In the genomic region with DNA sequence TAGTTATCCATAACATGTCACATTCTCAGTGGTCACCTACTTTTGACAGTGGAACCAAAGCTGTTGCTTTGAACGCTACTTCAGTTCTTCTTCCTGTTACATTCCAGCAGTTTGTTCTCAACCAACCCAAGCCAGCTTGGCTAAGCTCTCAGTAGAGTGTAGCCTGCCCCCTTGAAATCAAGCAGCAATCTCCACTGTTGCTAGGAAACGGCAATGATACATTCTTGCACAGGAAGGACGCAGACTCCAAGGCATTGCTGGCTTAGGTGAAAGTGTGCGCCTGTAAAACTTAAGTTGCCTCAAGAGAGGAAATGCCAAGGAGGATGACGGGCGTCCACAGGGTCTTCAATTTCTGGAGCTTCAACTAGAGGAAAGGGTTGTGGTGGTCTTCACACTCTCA, we compare ENCODE assay signal across 25 mouse cellular contexts. TPM values are rescaled to one million over a fixed set of nuclear protein-coding genes. Genes with fewer than 3 reads are reported as not detected.
A peak's percentile ranks its signal among the peaks of the same experiment; 100 is the strongest.
DNase-seq lines count a peak whose midpoint lies in the region; ATAC-seq and TF ChIP-seq lines count a peak whose summit lies in the region.
"Had no signal": no experiment of that assay in that cellular context is flagged by ENCODE, and none has a peak within 500 bp of the region (broad histone marks: within the 10 kb centered on the region; RNA-seq: fewer than 3 reads in every experiment).

No protein-coding gene starts in this region.

- ATAC-seq in limb, embryonic 13.5 days (ENCODE audit: low FRiP score, low read depth): peak; percentile 48; the same call in 1 of the 2 replicates
- no peak for ATAC-seq in kidney, postnatal 0 days (replicated peaks; ENCODE audit: low FRiP score, low read depth)
- ATAC-seq in lung, embryonic 16.5 days (ENCODE audit: low read depth): peak; percentile 82
- no peak for ATAC-seq in heart, embryonic 11.5 days (replicated peaks; ENCODE audit: insufficient number of reproducible peaks, low FRiP score, low TSS enrichment)
- ATAC-seq in forebrain, embryonic 13.5 days: no peak
- ATAC-seq: hindbrain, postnatal 0 days; Patski had no signal

- 79% methylated on average over 6 of the region's 6 CpGs for WGBS in limb, embryonic 13.5 days
- 88% methylated on average over 6 of the region's 6 CpGs for WGBS in limb, embryonic 10.5 days
- 68% methylated on average over 6 of the region's 6 CpGs for WGBS in kidney, postnatal 0 days
- WGBS in lung, embryonic 16.5 days: 58% methylated on average over 6 of the region's 6 CpGs
- 76% methylated on average over 6 of the region's 6 CpGs for WGBS in heart, embryonic 11.5 days (ENCODE audit: insufficient replicate concordance)
- 96% methylated on average over 6 of the region's 6 CpGs for WGBS in forebrain, embryonic 13.5 days

- H3K27ac ChIP-seq in limb, embryonic 13.5 days: no peak overlapping the region
- H3K27ac ChIP-seq in limb, embryonic 10.5 days: no peak overlapping the region
- no peak overlapping the region for H3K27ac ChIP-seq in kidney, postnatal 0 days
- no peak overlapping the region for H3K27ac ChIP-seq in lung, embryonic 16.5 days (ENCODE audit: low read length)
- H3K27ac ChIP-seq in heart, embryonic 11.5 days (ENCODE audit: low read depth, low read length): no peak overlapping the region
- H3K27ac ChIP-seq in forebrain, embryonic 13.5 days: no peak overlapping the region
- H3K27ac ChIP-seq: forebrain, embryonic 10.5 days; hindbrain, embryonic 10.5 days; hindbrain, postnatal 0 days; layer of hippocampus, adult 2 months; lung, embryonic 15.5 days; midbrain, embryonic 10.5 days; stomach, embryonic 15.5 days had no signal

- H3K27me3 ChIP-seq in limb, embryonic 13.5 days: no peaks in the 10 kb centered on the region
- H3K27me3 ChIP-seq in limb, embryonic 10.5 days (ENCODE audit: low read depth, poor library complexity, severe bottlenecking): no peaks in the 10 kb centered on the region
- no peaks in the 10 kb centered on the region for H3K27me3 ChIP-seq in kidney, postnatal 0 days (ENCODE audit: insufficient read depth, low read length)
- H3K27me3 ChIP-seq in lung, embryonic 16.5 days (ENCODE audit: control insufficient read depth, insufficient read depth, low read depth, low read length): no peaks in the 10 kb centered on the region
- H3K27me3 ChIP-seq in heart, embryonic 11.5 days (ENCODE audit: control insufficient read depth, insufficient read depth, low read length): no peaks in the 10 kb centered on the region
- H3K27me3 ChIP-seq in forebrain, embryonic 13.5 days: no peaks in the 10 kb centered on the region
- H3K27me3 ChIP-seq: lung, embryonic 15.5 days; Patski; stomach, embryonic 15.5 days had no signal

- TF ChIP-seq CTCF in kidney, postnatal 0 days (IDR thresholded peaks at IDR 0.05; ENCODE audit: low read depth): 0 out of 2 replicates have a peak, but pooled peaks have one; percentile 4

- H3K4me1 ChIP-seq in limb, embryonic 13.5 days: no peaks in the 10 kb centered on the region
- no peaks in the 10 kb centered on the region for H3K4me1 ChIP-seq in limb, embryonic 10.5 days
- H3K4me1 ChIP-seq in kidney, postnatal 0 days (replicated peaks; ENCODE audit: insufficient read depth, low read length): no peaks in the 10 kb centered on the region
- H3K4me1 ChIP-seq in lung, embryonic 16.5 days (replicated peaks; ENCODE audit: control insufficient read depth, insufficient read depth, low read length): 0 out of 2 replicates have a peak, but pooled peaks cover 2% of the 10 kb centered on the region
- no peaks in the 10 kb centered on the region for H3K4me1 ChIP-seq in heart, embryonic 11.5 days (ENCODE audit: control insufficient read depth, insufficient read depth, low read length)
- no peaks in the 10 kb centered on the region for H3K4me1 ChIP-seq in forebrain, embryonic 13.5 days
- H3K4me1 ChIP-seq: forebrain, embryonic 10.5 days; hindbrain, embryonic 10.5 days; stomach, embryonic 15.5 days had no signal

- peaks cover 24% of the 10 kb centered on the region for H3K36me3 ChIP-seq in limb, embryonic 13.5 days
- H3K36me3 ChIP-seq in limb, embryonic 10.5 days: peaks cover 16% of the 10 kb centered on the region
- no peaks in the 10 kb centered on the region for H3K36me3 ChIP-seq in kidney, postnatal 0 days (ENCODE audit: insufficient read depth, low read length)
- H3K36me3 ChIP-seq in lung, embryonic 16.5 days (ENCODE audit: control insufficient read depth, insufficient read depth, low read length): 0 out of 2 replicates have a peak, but pooled peaks cover 2% of the 10 kb centered on the region
- H3K36me3 ChIP-seq in heart, embryonic 11.5 days (ENCODE audit: control insufficient read depth, insufficient read depth, low read length): no peaks in the 10 kb centered on the region; the same call in 1 of the 2 replicates
- H3K36me3 ChIP-seq in forebrain, embryonic 13.5 days (ENCODE audit: poor library complexity, severe bottlenecking): peaks cover 10% of the 10 kb centered on the region; the same call in 1 of the 2 replicates

- H3K4me3 ChIP-seq in limb, embryonic 13.5 days: no peak overlapping the region
- H3K4me3 ChIP-seq in limb, embryonic 10.5 days: no peak overlapping the region
- no peak overlapping the region for H3K4me3 ChIP-seq in kidney, postnatal 0 days (replicated peaks; ENCODE audit: low read depth, low read length)
- no peak overlapping the region for H3K4me3 ChIP-seq in lung, embryonic 16.5 days (ENCODE audit: low read length)
- no peak overlapping the region for H3K4me3 ChIP-seq in heart, embryonic 11.5 days (ENCODE audit: low read depth, low read length)
- no peak overlapping the region for H3K4me3 ChIP-seq in forebrain, embryonic 13.5 days
- H3K4me3 ChIP-seq: forebrain, embryonic 10.5 days; hindbrain, embryonic 10.5 days; layer of hippocampus, adult 2 months; lung, embryonic 15.5 days; midbrain, embryonic 10.5 days; stomach, embryonic 15.5 days had no signal

- H3K4me2 ChIP-seq in limb, embryonic 13.5 days (replicated peaks): no peak overlapping the region
- no peak overlapping the region for H3K4me2 ChIP-seq in kidney, postnatal 0 days (ENCODE audit: low read length)
- H3K4me2 ChIP-seq in lung, embryonic 16.5 days (ENCODE audit: low read depth, low read length): no peak overlapping the region
- H3K4me2 ChIP-seq in heart, embryonic 11.5 days: no peak overlapping the region
- no peak overlapping the region for H3K4me2 ChIP-seq in forebrain, embryonic 13.5 days
- H3K4me2 ChIP-seq: lung, embryonic 15.5 days; stomach, embryonic 15.5 days had no signal

- DNase-seq in limb, embryonic 10.5 days (ENCODE audit: low spot score): no peak
- peak; percentile 61 for DNase-seq in kidney, postnatal 0 days (ENCODE audit: low spot score)
- peak; percentile 57 for DNase-seq in testis, postnatal 14 days (ENCODE audit: low spot score)
- DNase-seq: adrenal gland, postnatal 25 days; cerebellum, adult 11-12 months; cerebellum, postnatal 25 days; embryo, embryonic 11 days; gastrocnemius, postnatal 25 days; layer of hippocampus, postnatal 36 days; right cerebral cortex, postnatal 25 days; thymus, postnatal 14 days had no signal

- no peaks in the 10 kb centered on the region for H3K9me3 ChIP-seq in limb, embryonic 13.5 days
- no peaks in the 10 kb centered on the region for H3K9me3 ChIP-seq in limb, embryonic 10.5 days (replicated peaks)
- H3K9me3 ChIP-seq in kidney, postnatal 0 days (replicated peaks; ENCODE audit: low read length): no peaks in the 10 kb centered on the region
- H3K9me3 ChIP-seq in lung, embryonic 16.5 days (ENCODE audit: control insufficient read depth, low read length): no peaks in the 10 kb centered on the region
- H3K9me3 ChIP-seq in heart, embryonic 11.5 days (replicated peaks; ENCODE audit: control insufficient read depth, low read length): no peaks in the 10 kb centered on the region
- H3K9me3 ChIP-seq in forebrain, embryonic 13.5 days (replicated peaks): no peaks in the 10 kb centered on the region
- H3K9me3 ChIP-seq: forebrain, embryonic 10.5 days; hindbrain, embryonic 10.5 days; lung, embryonic 15.5 days; midbrain, embryonic 10.5 days; stomach, embryonic 15.5 days had no signal

- no peak overlapping the region for H3K9ac ChIP-seq in limb, embryonic 13.5 days
- no peak overlapping the region for H3K9ac ChIP-seq in kidney, postnatal 0 days (ENCODE audit: low read depth, low read length)
- H3K9ac ChIP-seq in lung, embryonic 16.5 days (ENCODE audit: low read length): no peak overlapping the region
- no peak overlapping the region for H3K9ac ChIP-seq in heart, embryonic 11.5 days (ENCODE audit: low read depth, low read length)
- no peak overlapping the region for H3K9ac ChIP-seq in forebrain, embryonic 13.5 days
- H3K9ac ChIP-seq: lung, embryonic 15.5 days; stomach, embryonic 15.5 days had no signal

RNA-seq across cellular contexts. Expression of a gene that starts 10.7 kb away (rescaled TPM):
- polyA plus RNA-seq in limb, embryonic 13.5 days (2015; fragmentation: Nextera tagmentation; extraction: Ambion mirVana): 7.5 and 8.6 TPM in 2 replicates
- polyA plus RNA-seq in limb, embryonic 10.5 days (2016; fragmentation: Nextera tagmentation; extraction: Ambion mirVana): 7.9 and 8.9 TPM in 2 replicates
- polyA plus RNA-seq in kidney, postnatal 0 days (2015; fragmentation: Nextera tagmentation; extraction: Ambion mirVana): 15.1 and 15.8 TPM in 2 replicates
- 10.1 and 10.9 TPM in 2 replicates for polyA plus RNA-seq in lung, embryonic 16.5 days (2015; fragmentation: Nextera tagmentation; extraction: Ambion mirVana)
- polyA plus RNA-seq in heart, embryonic 11.5 days (2014; fragmentation: Nextera tagmentation; extraction: Ambion mirVana): 4.5 and 5.8 TPM in 2 replicates
- 6.7 and 6.8 TPM in 2 replicates for polyA plus RNA-seq in forebrain, embryonic 13.5 days (2015; fragmentation: Nextera tagmentation; extraction: Ambion mirVana)

RNA-seq across cellular contexts. Expression of a gene that starts 11.8 kb away (rescaled TPM):
- 260 and 262 TPM in 2 replicates for polyA plus RNA-seq in limb, embryonic 13.5 days (2015; fragmentation: Nextera tagmentation; extraction: Ambion mirVana)
- 230 and 231 TPM in 2 replicates for polyA plus RNA-seq in limb, embryonic 10.5 days (2016; fragmentation: Nextera tagmentation; extraction: Ambion mirVana)
- polyA plus RNA-seq in kidney, postnatal 0 days (2015; fragmentation: Nextera tagmentation; extraction: Ambion mirVana): 180 and 183 TPM in 2 replicates
- 193 and 203 TPM in 2 replicates for polyA plus RNA-seq in lung, embryonic 16.5 days (2015; fragmentation: Nextera tagmentation; extraction: Ambion mirVana)
- 163 and 173 TPM in 2 replicates for polyA plus RNA-seq in heart, embryonic 11.5 days (2014; fragmentation: Nextera tagmentation; extraction: Ambion mirVana)
- polyA plus RNA-seq in forebrain, embryonic 13.5 days (2015; fragmentation: Nextera tagmentation; extraction: Ambion mirVana): 184 and 193 TPM in 2 replicates

RNA-seq across cellular contexts. Expression of a gene that starts 44.4 kb away (rescaled TPM):
- polyA plus RNA-seq in limb, embryonic 13.5 days (2015; fragmentation: Nextera tagmentation; extraction: Ambion mirVana): 7.2 and 7.9 TPM in 2 replicates
- polyA plus RNA-seq in limb, embryonic 10.5 days (2016; fragmentation: Nextera tagmentation; extraction: Ambion mirVana): 1.8 and 2.4 TPM in 2 replicates
- 0.51 and 0.58 TPM in 2 replicates for polyA plus RNA-seq in kidney, postnatal 0 days (2015; fragmentation: Nextera tagmentation; extraction: Ambion mirVana)
- polyA plus RNA-seq in lung, embryonic 16.5 days (2015; fragmentation: Nextera tagmentation; extraction: Ambion mirVana): 14.2 and 15.4 TPM in 2 replicates
- polyA plus RNA-seq in heart, embryonic 11.5 days (2014; fragmentation: Nextera tagmentation; extraction: Ambion mirVana): 0.99 TPM in 1 of 2 replicates, not detected in the other
- 2.0 TPM in 2 replicates for polyA plus RNA-seq in forebrain, embryonic 13.5 days (2015; fragmentation: Nextera tagmentation; extraction: Ambion mirVana)
- polyA plus RNA-seq: heart, postnatal 0 days; liver, adult 2 months; Patski had no signal

Comparison
In these comparisons a context has a peak if more than half of its experiments do, and no peak if none do; other contexts are left out.
1. ATAC-seq: peak in limb, embryonic 13.5 days (single experiment) and lung, embryonic 16.5 days (single experiment); none in kidney, postnatal 0 days (single experiment), heart, embryonic 11.5 days (single experiment) and forebrain, embryonic 13.5 days (single experiment).